In genomic region chr7:44893197-44893596, GRCm38 (mm10) we compare ENCODE assay signal across 8 mouse cellular contexts. TPM values are rescaled to one million over a fixed set of nuclear protein-coding genes. Genes with fewer than 3 reads are reported as not detected.
A peak's percentile ranks its signal among the peaks of the same experiment; 100 is the strongest.
DNase-seq lines count a peak whose midpoint lies in the region; ATAC-seq and TF ChIP-seq lines count a peak whose summit lies in the region.

No protein-coding gene starts in this region.

- no peak for DNase-seq in lung, postnatal 0 days (ENCODE audit: low spot score)
- DNase-seq in lung, adult 18-20 months = no peak
- DNase-seq in limb, embryonic 10.5 days (ENCODE audit: low spot score) = no peak
- DNase-seq in layer of hippocampus, adult 18-20 months (ENCODE audit: low spot score in 2 of 2) = no peak
- DNase-seq in frontal cortex, postnatal 10 days (ENCODE audit: low spot score in 2 of 2) = no peak
- DNase-seq in gastrocnemius, postnatal 36 days = no peak

- intact Hi-C loops in gastrocnemius, postnatal 36 days (cut with DNase I) = no loop called here

- no peaks in the 10 kb centered on the region for H3K27me3 ChIP-seq in lung, postnatal 0 days (replicated peaks; ENCODE audit: insufficient read depth, low read length)
- no peaks in the 10 kb centered on the region for H3K27me3 ChIP-seq in limb, embryonic 10.5 days (ENCODE audit: low read depth, poor library complexity, severe bottlenecking)
- H3K27me3 ChIP-seq in small intestine, adult 2 months (ENCODE audit: control insufficient read depth, insufficient read depth, low read length) = no peaks in the 10 kb centered on the region

- no peaks in the 10 kb centered on the region for H3K36me3 ChIP-seq in lung, postnatal 0 days (ENCODE audit: insufficient read depth, low read length)
- peaks cover 32% of the 10 kb centered on the region for H3K36me3 ChIP-seq in limb, embryonic 10.5 days
- peaks cover 9% of the 10 kb centered on the region for H3K36me3 ChIP-seq in small intestine, adult 2 months (ENCODE audit: control insufficient read depth, insufficient read depth, low read length)

- no peaks in the 10 kb centered on the region for H3K9me3 ChIP-seq in lung, postnatal 0 days (ENCODE audit: low read length)
- H3K9me3 ChIP-seq in limb, embryonic 10.5 days (replicated peaks) = no peaks in the 10 kb centered on the region

- TF ChIP-seq EP300 in lung, postnatal 0 days (IDR thresholded peaks at IDR 0.05) = no peak

- no peak for TF ChIP-seq CTCF in lung, postnatal 0 days (IDR thresholded peaks at IDR 0.05)
- no peak for TF ChIP-seq CTCF in embryonic fibroblast, embryonic 13.5 days (IDR thresholded peaks at IDR 0.05; ENCODE audit: borderline replicate concordance, insufficient read depth, low read length)
- no peak for TF ChIP-seq CTCF in small intestine, adult 2 months (IDR thresholded peaks at IDR 0.05; ENCODE audit: extremely low read depth, insufficient read length, insufficient replicate concordance, low read depth, low read length)

- 18% methylated on average over 8 of the region's 8 CpGs for WGBS in lung, postnatal 0 days
- WGBS in limb, embryonic 10.5 days = 42% methylated on average over 8 of the region's 8 CpGs
- 24% methylated on average over 8 of the region's 8 CpGs for WGBS in small intestine, adult 2 months

- no peak overlapping the region for H3K9ac ChIP-seq in lung, postnatal 0 days (replicated peaks; ENCODE audit: low read depth)

- H3K27ac ChIP-seq in lung, postnatal 0 days (ENCODE audit: low read length) = peak overlapping the region; percentile 33; the same call in 1 of the 2 replicates
- H3K27ac ChIP-seq in embryonic fibroblast, embryonic 13.5 days (ENCODE audit: insufficient read depth, low read length) = peak overlapping the region; percentile 37; the same call in 1 of the 2 replicates
- H3K27ac ChIP-seq in limb, embryonic 10.5 days = peak overlapping the region; percentile 98
- H3K27ac ChIP-seq in small intestine, adult 2 months (ENCODE audit: insufficient read depth, low read depth, low read length) = peak overlapping the region; percentile 19; the same call in 1 of the 2 replicates

- TF ChIP-seq POLR2A in embryonic fibroblast, embryonic 13.5 days (IDR thresholded peaks at IDR 0.05; ENCODE audit: low read depth, low read length) = no peak
- TF ChIP-seq POLR2A in small intestine, adult 2 months (IDR thresholded peaks at IDR 0.05; ENCODE audit: low read depth, low read length) = no peak

- H3K4me2 ChIP-seq in lung, postnatal 0 days (replicated peaks; ENCODE audit: low read depth, low read length) = peak overlapping the region; percentile 91; the same call in 1 of the 2 replicates

- peaks cover 12% of the 10 kb centered on the region; the same call in 1 of the 2 replicates for H3K4me1 ChIP-seq in lung, postnatal 0 days (ENCODE audit: insufficient read depth, low read depth, low read length)
- peaks cover 6% of the 10 kb centered on the region; the same call in 1 of the 2 replicates for H3K4me1 ChIP-seq in embryonic fibroblast, embryonic 13.5 days (ENCODE audit: control insufficient read depth, insufficient read depth, low read length)
- peaks cover 43% of the 10 kb centered on the region for H3K4me1 ChIP-seq in limb, embryonic 10.5 days
- peaks cover 19% of the 10 kb centered on the region for H3K4me1 ChIP-seq in small intestine, adult 2 months (ENCODE audit: control insufficient read depth, insufficient read depth, insufficient read length, low read length)

- ATAC-seq in lung, postnatal 0 days = no peak

- peak overlapping the region; percentile 84; the same call in 1 of the 2 replicates for H3K4me3 ChIP-seq in lung, postnatal 0 days (ENCODE audit: low read depth, low read length)
- no peak overlapping the region; the same call in 1 of the 2 replicates for H3K4me3 ChIP-seq in embryonic fibroblast, embryonic 13.5 days (ENCODE audit: insufficient read depth, low read length)
- H3K4me3 ChIP-seq in limb, embryonic 10.5 days = peak overlapping the region; percentile 88
- H3K4me3 ChIP-seq in small intestine, adult 2 months (ENCODE audit: low read depth, low read length) = no peak overlapping the region

RNA-seq across cellular contexts. Expression of gene Med25, which starts 0.7 kb away (rescaled TPM):
- polyA plus RNA-seq in lung, postnatal 0 days (2015; fragmentation: Nextera tagmentation; extraction: Ambion mirVana) = 54.2 and 62.5 TPM in 2 replicates
- 33.4 and 42.8 TPM in 2 replicates for polyA plus RNA-seq in embryonic fibroblast, embryonic 13.5 days (2011; ENCODE audit: insufficient read length, low read depth, missing spikeins)
- polyA plus RNA-seq in limb, embryonic 10.5 days (2016; fragmentation: Nextera tagmentation; extraction: Ambion mirVana) = 140 and 145 TPM in 2 replicates
- polyA plus RNA-seq in small intestine, adult 2 months (2012; rRNA removed) = 85.8 and 208 TPM in 2 replicates
- 100 to 1,000 TPM in 1 of 2 experiments, 10 to 100 TPM in 1; 96.8 to 101 TPM for total RNA-seq in layer of hippocampus, adult 18-20 months (2021)
- 10 to 100 TPM; 54.0 to 57.5 TPM for total RNA-seq in gastrocnemius, postnatal 36 days (2021)

RNA-seq across cellular contexts. Expression of gene Fuz, which starts 2.7 kb away (rescaled TPM):
- polyA plus RNA-seq in lung, postnatal 0 days (2015; fragmentation: Nextera tagmentation; extraction: Ambion mirVana) = 15.1 and 18.3 TPM in 2 replicates
- polyA plus RNA-seq in embryonic fibroblast, embryonic 13.5 days (2011; ENCODE audit: insufficient read length, low read depth, missing spikeins) = 11.1 and 11.5 TPM in 2 replicates
- polyA plus RNA-seq in limb, embryonic 10.5 days (2016; fragmentation: Nextera tagmentation; extraction: Ambion mirVana) = 14.8 and 20.0 TPM in 2 replicates
- polyA plus RNA-seq in small intestine, adult 2 months (2012; rRNA removed) = 15.8 and 27.5 TPM in 2 replicates
- 10 to 100 TPM; 23.4 to 24.5 TPM for total RNA-seq in layer of hippocampus, adult 18-20 months (2021)
- total RNA-seq in gastrocnemius, postnatal 36 days (2021) = 10 to 100 TPM; 17.3 to 18.1 TPM

RNA-seq across cellular contexts. Expression of gene Ptov1, which starts 23.6 kb away (rescaled TPM):
- polyA plus RNA-seq in lung, postnatal 0 days (2015; fragmentation: Nextera tagmentation; extraction: Ambion mirVana) = 276 and 288 TPM in 2 replicates
- 144 and 160 TPM in 2 replicates for polyA plus RNA-seq in embryonic fibroblast, embryonic 13.5 days (2011; ENCODE audit: insufficient read length, low read depth, missing spikeins)
- 434 and 504 TPM in 2 replicates for polyA plus RNA-seq in limb, embryonic 10.5 days (2016; fragmentation: Nextera tagmentation; extraction: Ambion mirVana)
- polyA plus RNA-seq in small intestine, adult 2 months (2012; rRNA removed) = 82.3 and 141 TPM in 2 replicates
- total RNA-seq in layer of hippocampus, adult 18-20 months (2021) = 100 to 1,000 TPM; 341 to 350 TPM
- 100 to 1,000 TPM; 129 to 153 TPM for total RNA-seq in gastrocnemius, postnatal 36 days (2021)

RNA-seq across cellular contexts. Expression of gene Ap2a1, which starts 36.1 kb away (rescaled TPM):
- 36.1 and 39.4 TPM in 2 replicates for polyA plus RNA-seq in lung, postnatal 0 days (2015; fragmentation: Nextera tagmentation; extraction: Ambion mirVana)
- 129 and 132 TPM in 2 replicates for polyA plus RNA-seq in embryonic fibroblast, embryonic 13.5 days (2011; ENCODE audit: insufficient read length, low read depth, missing spikeins)
- polyA plus RNA-seq in limb, embryonic 10.5 days (2016; fragmentation: Nextera tagmentation; extraction: Ambion mirVana) = 78.7 and 85.3 TPM in 2 replicates
- 49.8 and 85.2 TPM in 2 replicates for polyA plus RNA-seq in small intestine, adult 2 months (2012; rRNA removed)
- 100 to 1,000 TPM; 288 to 294 TPM for total RNA-seq in layer of hippocampus, adult 18-20 months (2021)
- 10 to 100 TPM; 55.0 to 56.3 TPM for total RNA-seq in gastrocnemius, postnatal 36 days (2021)

RNA-seq across cellular contexts. Expression of gene Pnkp, which starts 36.3 kb away (rescaled TPM):
- polyA plus RNA-seq in lung, postnatal 0 days (2015; fragmentation: Nextera tagmentation; extraction: Ambion mirVana) = 39.7 and 41.3 TPM in 2 replicates
- 24.7 and 30.6 TPM in 2 replicates for polyA plus RNA-seq in embryonic fibroblast, embryonic 13.5 days (2011; ENCODE audit: insufficient read length, low read depth, missing spikeins)
- polyA plus RNA-seq in limb, embryonic 10.5 days (2016; fragmentation: Nextera tagmentation; extraction: Ambion mirVana) = 37.5 and 43.1 TPM in 2 replicates
- polyA plus RNA-seq in small intestine, adult 2 months (2012; rRNA removed) = 36.9 and 84.2 TPM in 2 replicates
- total RNA-seq in layer of hippocampus, adult 18-20 months (2021) = 10 to 100 TPM; 25.3 to 27.8 TPM
- 10 to 100 TPM; 14.9 to 18.7 TPM for total RNA-seq in gastrocnemius, postnatal 36 days (2021)

Comparison
In these comparisons a context has a peak if more than half of its experiments do, and no peak if none do; other contexts are left out.
1. H3K27ac ChIP-seq: peak in every context shown above with its lines; median percentile 98 in limb, embryonic 10.5 days; 37 in embryonic fibroblast, embryonic 13.5 days; 33 in lung, postnatal 0 days; 19 in small intestine, adult 2 months.
2. H3K4me3 ChIP-seq: peak in lung, postnatal 0 days (single experiment) and limb, embryonic 10.5 days (single experiment); none in embryonic fibroblast, embryonic 13.5 days (single experiment) and small intestine, adult 2 months (single experiment).